Mouse (Mus musculus) thymus, adult 2 months (tissue): ENCODE measurements around the gene Tmem189. TPM values are rescaled to one million over a fixed set of nuclear protein-coding genes. Genes with fewer than 3 reads are reported as not detected.

Experiments
- DNase-seq: peaks from one replicate; pipeline ENCODE4 v3.0.0; 2021
- H3K27ac ChIP-seq: fragments of 200-500 bp; 2 replicates; pipeline ENCODE4 v1.5.1; 2012; ENCODE audit warnings: low read length, control low read depth; ENCODE audit not compliant: control insufficient read depth, insufficient read depth
- H3K27me3 ChIP-seq: fragments of 200-500 bp; 2 replicates; pipeline ENCODE4 v1.6.1; 2012; ENCODE audit warnings: mild to moderate bottlenecking, low read length, moderate library complexity, mixed read lengths; ENCODE audit not compliant: control insufficient read depth, insufficient read depth
- H3K36me3 ChIP-seq: fragments of 200-500 bp; 2 replicates; pipeline ENCODE4 v1.6.1; 2012; ENCODE audit warnings: mild to moderate bottlenecking, low read length, moderate library complexity; ENCODE audit not compliant: control insufficient read depth, insufficient read depth
- H3K4me1 ChIP-seq: fragments of 200-500 bp; replicated peaks from 2 replicates; pipeline ENCODE4 v1.6.1; 2012; ENCODE audit warnings: low read length; ENCODE audit not compliant: control insufficient read depth, insufficient read depth
- H3K4me3 ChIP-seq: fragments of 200-500 bp; 2 replicates; pipeline ENCODE4 v1.5.1; 2012; ENCODE audit warnings: mild to moderate bottlenecking, low read length, control low read depth, moderate library complexity; ENCODE audit not compliant: control insufficient read depth, insufficient read depth
- CTCF ChIP-seq: fragments of 200-500 bp; IDR thresholded peaks from 2 replicates; pipeline ENCODE4 v1.5.1; 2012; ENCODE audit warnings: mild to moderate bottlenecking, control low read depth, low read length, moderate library complexity, borderline replicate concordance; ENCODE audit not compliant: control insufficient read depth, poor library complexity, insufficient read depth; ENCODE audit errors: extremely low read depth
- POLR2A ChIP-seq: fragments of 200-500 bp; IDR thresholded peaks from 2 replicates; pipeline ENCODE4 v1.6.1; 2012; ENCODE audit warnings: mild to moderate bottlenecking, low read length, control low read depth, moderate library complexity; ENCODE audit not compliant: control insufficient read depth, poor library complexity, insufficient read depth; ENCODE audit errors: extremely low read depth
- WGBS: fragments of 180-500 bp; shearing (Covaris S2); methylation state at CpG from one replicate; pipeline ENCODE4 v1.1.7; 2018; 5-methylcytosine and 5-hydroxymethylcytosine counted together
- polyA plus RNA-seq: library from polyadenylated mRNA; depleted of rRNA; stranded (reverse); fragments of >200 nt; gene quantifications from 2 replicates; pipeline ENCODE4 v1.2.3, GENCODE M21; 2012

The Tmem189 gene
- polyA plus RNA-seq, 1 experiment = 209 TPM

DNA sequence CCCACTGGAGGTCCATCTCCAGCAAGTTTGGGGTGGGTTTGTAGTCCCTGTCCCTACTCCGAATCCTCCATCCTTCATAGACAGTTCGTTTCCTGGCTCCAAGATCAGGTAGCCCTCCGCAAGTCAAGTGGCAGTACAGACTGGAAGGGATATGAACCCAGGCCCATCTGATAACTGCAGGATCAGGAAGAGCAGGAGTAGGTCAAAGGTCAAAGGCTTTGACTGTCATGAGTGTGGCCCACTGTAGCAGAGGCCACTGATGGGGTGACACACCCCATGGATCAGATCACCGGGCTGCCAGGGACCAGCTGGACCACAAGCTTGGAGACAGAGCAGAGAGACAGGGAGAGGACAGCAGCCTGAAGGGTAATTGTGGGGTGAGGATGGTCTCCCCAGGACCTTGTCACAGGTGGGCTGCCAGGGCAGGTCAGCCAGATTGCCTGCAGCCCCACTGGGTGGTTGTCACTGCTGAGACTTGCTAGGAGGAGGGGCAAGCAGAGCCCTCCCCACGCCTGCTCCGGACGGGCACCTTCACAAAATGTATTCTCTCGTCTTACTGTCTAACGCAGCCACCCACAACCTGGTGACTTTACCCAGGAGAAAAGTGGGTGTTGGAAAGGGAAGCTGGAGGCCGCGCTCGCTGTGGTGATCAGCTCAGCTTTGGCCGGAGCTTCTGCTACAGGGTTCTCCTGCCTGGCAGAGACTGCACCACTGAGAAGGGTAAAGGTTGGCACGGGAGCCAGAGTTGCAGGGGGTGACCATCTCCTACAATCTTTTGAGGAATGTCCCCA, 2.4 kb upstream of the Tmem189 start:
- H3K4me1 ChIP-seq = peaks cover 13% of the 10 kb centered on the region

DNA sequence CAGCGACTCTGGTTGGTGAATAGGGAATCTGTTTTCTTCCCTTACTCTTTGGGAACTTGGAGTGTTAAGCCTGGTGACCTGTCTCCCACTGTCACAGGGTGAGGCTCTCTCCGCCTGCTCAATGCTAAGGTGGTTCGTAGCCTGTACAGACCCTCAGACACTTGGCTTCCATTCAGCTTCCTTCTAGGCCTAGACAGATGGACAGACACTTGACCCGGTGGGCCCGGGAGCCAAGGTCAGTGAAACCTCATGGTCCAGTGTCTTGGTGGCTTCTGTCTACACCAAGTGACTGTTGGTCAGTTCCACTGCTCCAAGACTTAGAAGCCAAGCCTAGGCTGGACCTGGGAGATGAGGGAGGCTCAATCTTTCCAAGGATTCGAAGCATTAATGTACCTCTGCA, 1.8 kb upstream of the Tmem189 start:
- no peak overlapping the region for H3K27ac ChIP-seq
- no peaks in the 10 kb centered on the region; the same call in 1 of the 2 replicates for H3K27me3 ChIP-seq
- 94% methylated on average over 6 of the region's 6 CpGs for WGBS
- no peaks in the 10 kb centered on the region for H3K36me3 ChIP-seq
- no peak for DNase-seq
- H3K4me3 ChIP-seq = no peak overlapping the region
- H3K4me1 ChIP-seq = peaks cover 13% of the 10 kb centered on the region
- no peak for TF ChIP-seq POLR2A
- no peak for TF ChIP-seq CTCF

More for the DNA sequence above, 2.4 kb upstream of the Tmem189 start:
- no peak for TF ChIP-seq CTCF
- TF ChIP-seq POLR2A = no peak
- H3K4me3 ChIP-seq = no peak overlapping the region
- no peak for DNase-seq
- no peaks in the 10 kb centered on the region; the same call in 1 of the 2 replicates for H3K27me3 ChIP-seq
- no peak overlapping the region for H3K27ac ChIP-seq
- 96% methylated on average over 14 of the region's 14 CpGs for WGBS
- no peaks in the 10 kb centered on the region for H3K36me3 ChIP-seq

DNA sequence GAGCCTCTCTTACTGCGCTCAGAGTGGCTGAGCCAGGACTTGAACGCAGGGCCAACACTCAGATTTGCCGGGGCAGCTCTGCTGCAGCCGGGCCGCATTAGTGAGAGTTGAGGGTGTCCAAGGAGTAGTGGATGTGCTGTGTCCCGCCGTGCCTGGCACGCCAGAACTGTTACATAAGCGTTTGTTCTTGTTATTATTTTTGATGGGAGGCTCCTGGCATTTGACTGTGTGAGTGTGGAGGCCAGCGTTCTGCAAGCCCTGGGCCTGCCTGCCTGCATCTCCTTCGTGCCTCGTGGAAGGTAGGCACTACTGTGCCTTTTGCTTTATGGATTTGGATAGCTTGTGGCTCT, 1.3 kb upstream of the Tmem189 start:
- peak overlapping the region; percentile 24 for H3K4me3 ChIP-seq
- DNase-seq = no peak

DNA sequence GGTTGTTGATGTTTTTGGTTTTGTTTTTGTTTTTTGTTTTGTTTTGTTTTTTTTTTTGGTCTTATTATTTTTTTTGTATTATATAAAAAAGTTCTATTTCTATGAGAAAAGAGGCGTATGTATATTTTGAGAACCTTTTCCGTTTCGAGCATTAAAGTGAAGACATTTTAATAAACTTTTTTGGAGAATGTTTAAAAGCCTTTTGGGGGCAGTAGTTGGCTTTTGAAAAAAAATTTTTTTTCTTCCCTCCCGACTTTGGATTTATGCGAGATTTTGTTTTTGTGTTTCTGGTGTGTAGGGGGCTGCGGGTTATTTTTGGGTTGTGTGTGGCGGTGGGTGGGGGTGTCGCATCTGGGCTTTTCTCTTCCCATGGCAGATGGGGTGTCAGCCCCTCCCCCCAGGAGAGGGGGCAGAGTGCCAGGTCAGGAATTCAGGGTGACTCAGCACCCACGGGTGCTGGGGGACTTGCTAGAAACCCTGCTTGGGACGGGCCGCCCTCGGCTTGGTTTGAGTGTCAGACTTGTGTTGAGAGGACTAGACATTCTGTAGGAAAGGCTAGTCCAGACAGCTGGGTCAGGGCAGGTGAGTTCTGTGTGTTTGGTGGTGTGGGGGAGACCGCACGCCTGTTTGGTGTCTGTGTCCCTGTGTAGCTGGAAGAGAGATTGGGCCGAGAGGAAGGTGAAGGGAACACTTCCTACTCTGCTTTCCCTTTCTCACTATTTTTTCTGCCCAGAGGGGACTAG, 768 bp upstream of the Tmem189 start:
- WGBS = 19% methylated on average over 15 of the region's 15 CpGs
- peak overlapping the region; percentile 64 for H3K4me3 ChIP-seq

More for the DNA sequence above, 1.3 kb upstream of the Tmem189 start:
- TF ChIP-seq CTCF = no peak
- no peak for TF ChIP-seq POLR2A
- Histone ChIP-seq H3K27ac (no peak overlapping the region), H3K27me3 (no peaks in the 10 kb centered on the region; the same call in 1 of the 2 replicates), H3K36me3 (no peaks in the 10 kb centered on the region), H3K4me1 (peaks cover 13% of the 10 kb centered on the region)
- 84% methylated on average over 12 of the region's 12 CpGs for WGBS

DNA sequence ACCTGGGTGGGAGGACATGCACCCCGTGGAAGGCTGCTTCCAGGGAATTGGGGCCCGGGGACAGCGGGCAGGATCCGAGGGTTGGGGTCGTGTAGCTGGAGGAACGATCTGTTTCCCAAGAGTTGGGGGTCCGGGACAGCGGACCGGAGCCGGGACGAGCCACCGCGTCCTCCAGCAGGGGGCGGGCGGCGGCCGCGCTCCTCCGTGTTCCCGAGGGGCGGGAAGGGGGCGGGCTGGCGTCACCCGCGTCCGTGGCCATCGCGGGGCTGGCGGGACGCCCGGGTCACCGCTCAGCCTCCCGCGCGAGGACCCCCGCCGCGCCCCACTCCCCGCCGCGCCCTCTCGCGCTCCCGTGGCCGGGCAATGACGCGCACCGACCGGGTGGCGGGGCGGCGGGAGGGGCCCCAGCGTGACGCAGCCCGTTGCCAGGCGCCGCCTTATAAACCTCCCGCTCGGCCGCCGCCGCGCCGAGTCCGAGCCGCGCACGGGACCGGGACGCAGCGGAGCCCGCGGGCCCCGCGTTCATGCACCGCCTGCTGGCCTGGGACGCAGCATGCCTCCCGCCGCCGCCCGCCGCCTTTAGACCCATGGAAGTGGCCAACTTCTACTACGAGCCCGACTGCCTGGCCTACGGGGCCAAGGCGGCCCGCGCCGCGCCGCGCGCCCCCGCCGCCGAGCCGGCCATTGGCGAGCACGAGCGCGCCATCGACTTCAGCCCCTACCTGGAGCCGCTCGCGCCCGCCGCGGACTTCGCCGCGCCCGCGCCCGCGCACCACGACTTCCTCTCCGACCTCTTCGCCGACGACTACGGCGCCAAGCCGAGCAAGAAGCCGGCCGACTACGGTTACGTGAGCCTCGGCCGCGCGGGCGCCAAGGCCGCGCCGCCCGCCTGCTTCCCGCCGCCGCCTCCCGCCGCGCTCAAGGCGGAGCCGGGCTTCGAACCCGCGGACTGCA, 847 bp downstream of the Tmem189 start, which contains the start of gene Cebpb:
Gene Cebpb (plus strand): TSS at position 418 of the 954 bp plus-strand sequence.
- Histone ChIP-seq H3K27me3 (no peaks in the 10 kb centered on the region; the same call in 1 of the 2 replicates), H3K27ac (no peak within 1 kb of the TSS), H3K4me1 (peaks cover 13% of the 10 kb centered on the region), H3K36me3 (no peaks in the 10 kb centered on the region), H3K4me3 (peak within 1 kb of the TSS; percentile 64)
- under 1% methylated on average over 147 of the region's 147 CpGs for WGBS
- peak; percentile 68 for DNase-seq
- peak; percentile 95 for TF ChIP-seq CTCF
- TF ChIP-seq POLR2A = 0 out of 2 replicates have a peak, but pooled peaks have one; percentile 10

More for the DNA sequence above, 768 bp upstream of the Tmem189 start:
- peaks cover 13% of the 10 kb centered on the region for H3K4me1 ChIP-seq
- no peaks in the 10 kb centered on the region; the same call in 1 of the 2 replicates for H3K27me3 ChIP-seq
- H3K36me3 ChIP-seq = no peaks in the 10 kb centered on the region
- TF ChIP-seq POLR2A (no peak), CTCF (no peak)
- DNase-seq = no peak
- H3K27ac ChIP-seq = no peak overlapping the region

DNA sequence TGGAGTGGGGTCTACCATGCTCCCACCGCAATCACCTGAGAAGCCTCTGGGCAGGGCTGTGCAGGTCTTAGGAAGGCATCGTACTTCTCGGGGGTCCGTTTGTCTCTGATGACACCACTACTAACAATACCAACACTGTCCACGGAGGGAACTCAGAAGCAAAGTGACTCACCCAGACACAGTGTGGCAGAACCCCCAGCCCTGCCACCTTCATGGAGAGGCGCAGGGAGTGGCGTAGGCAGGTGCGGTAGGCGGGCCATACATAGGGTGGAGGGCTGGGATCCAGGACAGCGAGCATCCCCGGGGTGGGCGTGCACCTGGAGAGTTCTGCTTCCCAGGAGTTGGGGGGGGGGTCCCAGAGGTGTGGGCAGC, 1.5 kb downstream of the Tmem189 start:
- Histone ChIP-seq H3K27ac (no peak overlapping the region), H3K27me3 (no peaks in the 10 kb centered on the region; the same call in 1 of the 2 replicates), H3K4me3 (peak overlapping the region; percentile 64), H3K36me3 (no peaks in the 10 kb centered on the region), H3K4me1 (peaks cover 13% of the 10 kb centered on the region)
- DNase-seq = no peak
- WGBS = 77% methylated on average over 12 of the region's 12 CpGs
- TF ChIP-seq CTCF (no peak), POLR2A (no peak)
